Mouse (Mus musculus) left cerebral cortex, adult 2 months (tissue): ENCODE measurements around the gene Fbxo11. TPM values are rescaled to one million over a fixed set of nuclear protein-coding genes. Genes with fewer than 3 reads are reported as not detected.

Experiments used
- DNase-seq, 2 experiments: peaks; one replicate each; pipeline ENCODE4 v3.0.0; 2021 to 2022; ENCODE audit warnings: low spot score in 2 of 2, mixed read lengths in 1 of 2; ENCODE audit errors: extremely low spot score in 1 of 2
- H3K27ac ChIP-seq: fragments of 200-600 bp; 2 replicates; pipeline ENCODE4 v1.8.1; 2022
- H3K4me3 ChIP-seq: fragments of 200-600 bp; 2 replicates; pipeline ENCODE4 v1.8.1; 2022
- CTCF ChIP-seq: fragments of 200-600 bp; IDR thresholded peaks from 2 replicates; pipeline ENCODE4 v1.8.1; 2022; ENCODE audit warnings: antibody characterized with exemption, mild to moderate bottlenecking, moderate library complexity
- intact Hi-C: fragments of 180-260 bp; cut with DNase I; formaldehyde crosslinking; loops from one replicate; pipeline ENCODE4 v1.15.1; 2025
- long read RNA-seq, 2 experiments: library from polyadenylated mRNA; stranded (forward); transcript quantifications; one replicate each; pipeline ENCODE4 v2.0.0; 2021; ENCODE audit warnings: borderline mapping rate in 2 of 2
- total RNA-seq, 2 experiments: library from RNA; stranded (reverse); gene quantifications; 2 replicates each; pipeline ENCODE4 v1.2.3; 2021

Fbxo11 gene
- 100 to 1,000 TPM; 113 to 128 TPM for total RNA-seq
- long read RNA-seq, experiment 1, full-length matches to known transcripts, result 25 of 40 reads
- long read RNA-seq, experiment 1, partial matches to known transcripts, result 5 of 40 reads
- long read RNA-seq, experiment 1, other reads (novel, unspliced or antisense), result 10 of 40 reads
- long read RNA-seq, experiment 2, full-length matches to known transcripts, result 16 of 31 reads
- long read RNA-seq, experiment 2, partial matches to known transcripts, result 7 of 31 reads
- long read RNA-seq, experiment 2, other reads (novel, unspliced or antisense), result 8 of 31 reads

DNA sequence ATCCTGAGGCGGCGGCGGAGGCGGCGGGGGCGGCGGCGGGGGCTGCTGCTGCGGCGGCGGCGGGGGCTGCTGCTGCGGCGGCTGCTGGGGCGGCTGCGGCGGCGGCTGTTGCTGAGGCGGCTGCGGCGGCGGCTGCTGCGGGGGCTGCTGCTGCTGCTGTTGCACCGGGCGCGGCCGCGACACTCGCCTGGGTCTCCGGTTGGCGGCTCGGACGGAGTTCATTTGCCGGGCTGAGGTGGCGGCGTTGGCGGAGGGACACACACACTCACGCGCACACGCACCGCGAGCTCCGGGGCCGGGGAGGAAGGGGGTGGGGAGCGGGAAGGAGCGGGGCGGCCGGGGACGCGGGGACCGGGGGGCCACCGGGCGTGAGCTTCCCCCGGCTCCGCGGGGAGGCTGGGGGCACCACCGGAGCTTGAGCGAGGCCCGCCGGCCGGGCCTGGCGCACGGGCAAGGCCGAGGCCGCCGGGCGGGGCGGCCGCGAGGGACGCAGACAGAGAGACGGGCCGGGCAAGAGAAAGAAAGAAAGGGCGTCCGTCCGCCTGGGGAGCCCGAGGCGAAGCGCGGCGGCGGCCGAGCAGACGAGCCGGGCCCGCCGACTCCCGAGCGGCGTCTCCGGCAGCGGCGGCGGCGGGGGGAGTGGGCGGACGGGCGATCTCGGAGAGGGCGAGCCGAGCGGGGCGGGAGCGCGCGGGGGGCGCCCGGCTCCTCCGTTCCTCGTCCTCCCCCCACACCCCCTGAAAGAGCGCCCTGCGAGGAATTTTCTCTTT lies at the start of gene Fbxo11:
Fbxo11 (minus strand) TSS at position 261 of the 770 bp plus-strand sequence.
- Histone ChIP-seq H3K27ac (peak within 1 kb of the TSS; percentile 95), H3K4me3 (peak within 1 kb of the TSS; percentile 93)
- no peak for TF ChIP-seq CTCF
- DNase-seq, result peak; percentile 68
- intact Hi-C loops, result loop anchor here (2.0 to 10.0 kb wide), 3 partner anchors 88 to 460 kb away; partner anchors contain the start of genes Foxn2 and Msh6

DNA sequence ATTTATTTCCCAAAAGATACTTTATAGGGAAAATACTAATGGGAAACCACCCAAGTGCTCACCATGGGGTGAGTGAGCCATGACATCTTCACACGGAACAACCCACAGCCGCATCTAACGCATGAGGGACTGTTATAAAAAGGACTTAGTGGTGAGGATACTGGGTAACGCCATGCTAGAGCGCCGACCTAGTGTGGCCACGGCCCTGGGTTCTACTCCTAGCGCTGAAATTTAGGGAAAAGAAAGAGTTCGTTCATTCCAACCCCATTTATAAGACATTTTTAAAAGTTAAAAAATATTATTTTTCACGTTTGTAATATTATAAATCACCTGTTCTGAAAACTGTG lies 48.8 kb upstream of the Fbxo11 start:
- intact Hi-C loops, result no loop called here
- no peak for DNase-seq

DNA sequence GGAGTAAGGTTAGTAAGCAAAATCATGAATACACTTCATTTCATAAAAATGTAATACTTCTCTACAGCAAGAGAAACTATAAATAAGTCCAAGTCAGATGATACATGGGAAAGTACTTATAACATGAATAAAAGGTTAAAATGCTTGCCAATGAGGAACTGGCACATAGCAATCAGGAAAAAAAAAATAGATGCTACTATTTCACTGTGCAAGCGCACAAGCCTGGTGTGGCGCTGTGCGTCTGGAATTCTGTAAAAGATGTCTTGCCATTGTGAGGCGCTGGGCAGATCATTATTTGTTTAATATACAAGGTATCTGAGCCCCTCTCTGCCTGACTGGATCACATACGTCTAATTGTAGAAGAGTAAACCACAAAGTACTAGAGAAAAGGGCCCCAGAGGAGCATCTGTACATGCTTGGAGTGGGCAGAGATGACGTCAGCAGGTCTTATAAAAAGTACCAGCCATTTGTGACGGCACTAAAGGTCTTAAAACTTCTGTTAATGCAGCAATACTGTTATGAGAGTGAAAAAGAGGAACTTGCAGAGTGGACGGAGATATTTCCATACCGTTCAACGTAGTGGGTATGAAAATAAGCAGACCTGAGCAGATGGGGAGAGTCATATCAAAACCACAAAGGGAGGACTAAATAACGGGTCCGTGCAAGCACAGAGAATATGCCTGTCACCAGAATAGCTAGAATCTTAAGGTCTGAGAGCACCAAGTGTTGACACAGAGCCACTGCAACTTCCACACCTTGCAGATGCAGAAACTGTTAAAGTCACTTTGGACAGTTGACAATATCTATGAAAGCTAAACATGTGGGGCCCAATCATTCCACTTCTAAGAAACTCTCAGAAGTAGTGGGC lies 48.2 kb upstream of the Fbxo11 start:
- no peak for DNase-seq
- Histone ChIP-seq H3K27ac (no peak overlapping the region), H3K4me3 (no peak overlapping the region)
- no peak for TF ChIP-seq CTCF
- intact Hi-C loops, result no loop called here

More for the DNA sequence above, 48.8 kb upstream of the Fbxo11 start:
- Histone ChIP-seq H3K27ac (no peak overlapping the region), H3K4me3 (no peak overlapping the region)
- TF ChIP-seq CTCF, result no peak

DNA sequence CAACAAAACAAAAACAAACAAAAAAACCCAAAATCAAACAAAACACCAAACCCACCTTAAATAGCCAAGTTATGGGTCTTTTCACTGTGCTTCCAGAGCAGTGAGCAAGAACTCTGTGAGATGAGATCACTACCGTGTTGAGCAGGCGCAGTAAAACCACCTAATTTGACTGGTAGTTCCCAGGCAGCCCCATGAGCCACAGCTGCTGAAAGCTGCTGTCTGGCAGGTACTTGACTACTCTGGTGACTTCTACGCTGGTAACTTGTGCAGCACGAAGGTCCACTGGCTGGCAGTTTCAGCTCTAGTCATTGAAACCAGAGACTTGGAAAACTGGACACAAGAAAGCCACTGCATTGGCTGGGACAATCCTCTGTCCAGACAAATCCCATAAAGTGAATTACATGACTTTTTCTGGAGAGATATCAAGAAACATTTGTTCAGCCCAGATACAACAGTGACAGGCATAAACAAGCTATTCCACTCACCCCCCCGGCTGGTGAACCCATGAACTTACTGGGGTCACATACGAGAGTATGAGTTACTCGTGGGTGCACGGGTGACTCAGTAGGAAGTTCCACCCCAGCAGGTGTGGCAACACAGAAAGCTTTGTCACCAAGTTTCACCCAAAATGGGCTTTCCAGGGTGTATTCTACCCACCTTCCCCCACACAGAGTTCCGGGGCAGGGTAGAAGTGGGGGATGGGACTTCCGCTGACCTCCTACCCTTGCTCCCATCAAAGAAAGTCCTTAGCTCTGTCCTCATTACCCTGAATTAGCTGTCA lies 47.0 kb upstream of the Fbxo11 start:
- DNase-seq, result no peak
- no peak overlapping the region for H3K27ac ChIP-seq
- H3K4me3 ChIP-seq, result no peak overlapping the region
- no peak for TF ChIP-seq CTCF
- intact Hi-C loops, result no loop called here

DNA sequence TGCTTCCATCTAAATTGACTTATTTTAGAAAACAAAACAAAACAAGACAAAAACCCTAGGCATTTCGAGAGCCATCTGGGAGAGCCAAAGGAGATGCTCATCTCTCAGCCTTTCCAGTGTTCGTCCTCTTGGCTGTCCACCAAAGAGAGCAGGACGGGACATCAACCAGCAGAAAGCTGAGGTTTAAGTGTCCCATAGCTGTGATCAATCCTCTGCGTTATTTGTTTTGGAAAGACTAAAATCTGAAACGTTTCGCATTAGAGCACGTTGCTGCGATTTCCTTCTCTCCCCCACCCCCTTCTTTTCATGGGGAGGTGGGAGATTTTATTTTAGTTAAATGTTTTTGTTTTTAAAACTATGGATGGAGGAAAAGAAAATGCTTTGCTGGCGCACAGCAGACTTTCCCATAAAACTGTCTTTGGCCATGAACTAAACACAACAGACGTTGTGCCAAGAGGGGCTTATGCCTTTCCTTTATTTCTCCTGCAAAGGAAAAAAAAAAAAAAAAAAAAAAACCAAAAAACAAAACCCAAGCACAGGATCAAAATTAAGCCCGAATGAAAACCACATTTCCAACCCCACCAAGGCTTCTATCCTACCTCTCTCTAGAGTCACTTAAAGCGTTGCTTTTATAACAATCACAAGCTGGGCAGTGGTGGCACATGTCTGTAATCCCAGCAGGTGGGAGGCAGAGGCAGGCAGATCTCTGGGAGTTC lies 46.1 kb upstream of the Fbxo11 start:
- intact Hi-C loops, result no loop called here
- DNase-seq, result no peak
- Histone ChIP-seq H3K4me3 (no peak overlapping the region), H3K27ac (no peak overlapping the region)
- no peak for TF ChIP-seq CTCF

DNA sequence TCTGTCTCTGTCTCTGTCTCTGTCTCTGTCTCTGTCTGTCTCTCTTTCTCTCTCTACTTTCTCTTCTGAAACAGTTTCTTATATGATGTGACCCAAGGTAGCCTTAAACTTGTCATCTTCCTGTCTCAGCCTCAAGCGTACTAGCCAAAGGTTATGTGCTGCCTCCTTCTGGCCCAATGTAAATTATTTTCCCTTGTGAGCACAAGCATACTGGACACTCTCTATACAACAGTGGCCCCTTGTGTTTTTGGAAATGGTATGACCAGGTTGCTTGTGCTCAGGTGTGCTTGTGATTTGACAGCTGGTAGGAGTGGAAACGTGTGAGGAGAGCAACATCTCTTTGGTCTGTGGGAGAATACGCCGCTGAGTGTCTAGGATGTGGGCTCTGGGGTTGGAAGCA lies 42.6 kb upstream of the Fbxo11 start:
- DNase-seq, result no peak
- TF ChIP-seq CTCF, result no peak; the same call in 1 of the 2 replicates
- Histone ChIP-seq H3K4me3 (no peak overlapping the region), H3K27ac (no peak overlapping the region)
- intact Hi-C loops, result no loop called here

DNA sequence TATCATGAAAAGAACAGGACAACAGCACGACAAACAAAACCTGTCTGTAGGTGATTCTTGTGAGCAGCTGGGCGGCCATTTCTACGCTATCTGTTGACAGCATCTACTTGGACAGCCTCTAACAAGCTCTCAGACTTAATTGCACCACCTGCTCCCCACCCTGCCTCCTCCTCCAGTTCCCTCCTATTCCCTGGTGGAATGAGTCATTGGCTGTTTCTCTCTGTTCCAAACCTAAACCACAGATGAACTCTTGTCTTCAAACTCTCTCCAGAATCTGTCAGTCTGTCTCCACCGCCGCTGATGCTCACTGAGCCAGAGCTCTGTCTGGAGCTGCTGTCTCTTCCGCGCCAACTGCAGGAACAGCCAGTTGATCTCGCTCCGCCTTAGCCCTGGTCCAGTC lies 41.3 kb upstream of the Fbxo11 start:
- H3K4me3 ChIP-seq, result no peak overlapping the region
- TF ChIP-seq CTCF, result no peak
- no peak overlapping the region for H3K27ac ChIP-seq
- intact Hi-C loops, result no loop called here
- peak in 1 of 2 experiments; percentile 11 for DNase-seq

DNA sequence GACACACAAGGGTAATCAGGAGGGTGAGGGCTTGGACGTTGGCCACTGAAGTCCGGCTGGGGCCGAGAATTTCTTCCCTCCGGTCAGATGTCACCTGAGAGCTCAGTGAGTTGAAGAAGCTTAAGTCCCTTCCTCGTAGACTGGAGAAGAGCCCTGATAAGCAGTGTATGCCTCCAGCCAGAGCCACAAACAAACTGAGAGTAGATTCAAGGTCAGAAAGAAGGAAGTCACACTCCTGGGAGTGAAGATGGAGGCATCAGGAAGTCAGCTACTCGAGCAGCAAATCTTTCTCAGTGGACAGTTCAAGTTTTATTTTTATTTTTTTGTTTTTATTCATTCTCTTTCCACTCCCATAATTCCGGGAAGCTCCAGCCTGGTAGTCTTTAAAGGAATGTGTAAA lies 37.5 kb upstream of the Fbxo11 start:
- TF ChIP-seq CTCF, result no peak
- Histone ChIP-seq H3K27ac (no peak overlapping the region), H3K4me3 (no peak overlapping the region)
- intact Hi-C loops, result no loop called here
- no peak for DNase-seq

DNA sequence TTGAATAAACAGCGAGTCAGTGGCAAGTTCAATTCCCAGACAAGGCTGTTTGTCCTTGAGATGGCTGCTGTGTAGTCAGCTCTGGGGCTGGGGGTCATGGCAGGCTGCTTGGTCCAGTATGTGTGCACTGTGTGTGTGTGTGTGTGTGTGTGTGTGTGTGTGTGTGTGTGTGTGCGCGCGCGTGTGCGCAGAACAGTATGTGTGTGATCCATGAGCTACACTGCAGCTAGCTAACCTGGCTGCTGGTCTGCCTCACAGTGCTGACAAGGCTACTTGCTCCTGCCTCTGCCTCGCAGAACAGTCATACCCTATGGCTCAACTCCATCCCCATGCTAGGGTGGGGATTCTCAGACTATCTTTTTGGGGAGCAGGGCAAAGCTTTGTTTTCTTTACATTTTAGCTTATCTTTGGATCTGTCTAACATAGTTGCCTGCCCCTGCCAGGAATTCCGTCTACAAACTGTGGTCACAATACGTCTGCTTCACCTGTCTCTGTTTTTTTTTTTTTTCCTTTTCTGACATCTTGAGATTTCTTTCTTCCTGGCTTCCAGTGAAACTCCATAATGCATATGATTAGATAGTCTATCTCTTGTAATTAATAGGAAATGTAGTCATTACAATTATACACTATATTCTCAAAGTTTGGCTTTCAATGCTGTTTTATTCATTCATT lies 33.2 kb upstream of the Fbxo11 start:
- Histone ChIP-seq H3K27ac (no peak overlapping the region), H3K4me3 (no peak overlapping the region)
- no peak for TF ChIP-seq CTCF
- intact Hi-C loops, result no loop called here
- no peak for DNase-seq

DNA sequence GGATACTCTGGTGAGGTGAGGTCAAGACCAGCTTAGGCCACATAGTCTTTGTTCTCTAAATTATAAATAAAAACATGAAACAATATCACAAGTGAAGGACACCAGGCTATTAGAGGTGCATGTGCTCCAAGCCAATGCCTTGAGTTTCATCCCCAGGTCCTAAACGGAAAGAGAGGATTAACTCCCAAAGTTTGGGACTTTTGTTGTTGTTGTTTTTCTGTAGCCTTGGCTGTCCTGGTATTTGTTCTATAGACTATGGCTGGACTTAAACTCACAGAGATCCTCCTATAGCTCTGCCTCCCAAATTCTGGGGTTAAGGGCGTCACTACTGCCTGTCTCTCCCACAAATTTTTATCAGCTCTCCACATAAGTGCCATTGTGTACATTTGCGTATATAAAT lies 32.5 kb upstream of the Fbxo11 start:
- DNase-seq, result no peak
- H3K4me3 ChIP-seq, result no peak overlapping the region
- intact Hi-C loops, result no loop called here
- no peak for TF ChIP-seq CTCF
- no peak overlapping the region for H3K27ac ChIP-seq
